Mouse (Mus musculus) granulocyte monocyte progenitor cell, adult 5-6 weeks (primary cell): ENCODE measurements at regions not wholly inside any gene's neighbourhood (a gene's known extent, or its start where the extent isn't known, plus 50 kb on each side); places are given as distances from the start of the nearest gene placed in this dataset.

Experiments used
- ATAC-seq: replicated peaks from 2 replicates; pipeline ENCODE4 v1.8.0; 2016; ENCODE audit warnings: mild to moderate bottlenecking, moderate TSS enrichment, inconsistent platforms; ENCODE audit not compliant: poor library complexity, severe bottlenecking

- ATAC-seq: no peak
These were observed 232.5 kb downstream of the Gm10260 start for GRCm38 (mm10) chr13:97527958-97528357.

GRCm38 (mm10) chr13:97524847-97525434 lies 235.5 kb downstream of the Gm10260 start:
- ATAC-seq: no peak

GRCm38 (mm10) chr13:97523523-97524412 lies 236.7 kb downstream of the Gm10260 start:
- ATAC-seq: no peak

- no peak for ATAC-seq
These were observed 239.4 kb downstream of the Gm10260 start for GRCm38 (mm10) chr13:97520988-97521547.

- ATAC-seq: no peak
These were observed 243.7 kb downstream of the Gm10260 start for GRCm38 (mm10) chr13:97516731-97517130.

GRCm38 (mm10) chr13:97514421-97515066 lies 245.9 kb downstream of the Gm10260 start:
- ATAC-seq: no peak

GRCm38 (mm10) chr13:97512521-97512920 lies 247.9 kb downstream of the Gm10260 start:
- ATAC-seq: no peak

- peak; percentile 88 for ATAC-seq
These were observed 249.8 kb downstream of the Gm10260 start for GRCm38 (mm10) chr13:97510431-97511261.

GRCm38 (mm10) chr13:97504949-97505348 lies 255.5 kb downstream of the Gm10260 start:
- no peak for ATAC-seq

GRCm38 (mm10) chr13:97503955-97504739 lies 256.3 kb downstream of the Gm10260 start:
- ATAC-seq: no peak

GRCm38 (mm10) chr13:97503391-97503790 lies 257.0 kb downstream of the Gm10260 start:
- ATAC-seq: no peak

GRCm38 (mm10) chr13:97500155-97500554 lies 259.2 kb downstream of the Enc1 start:
- no peak for ATAC-seq

- ATAC-seq: no peak
These were observed 258.1 kb downstream of the Enc1 start for GRCm38 (mm10) chr13:97498981-97499380.

GRCm38 (mm10) chr13:97497928-97498327 lies 257.0 kb downstream of the Enc1 start:
- no peak for ATAC-seq

- no peak for ATAC-seq
These were observed 253.9 kb downstream of the Enc1 start for GRCm38 (mm10) chr13:97494770-97495169.

- ATAC-seq: no peak
These were observed 252.9 kb downstream of the Enc1 start for GRCm38 (mm10) chr13:97493836-97494235.

GRCm38 (mm10) chr13:97492958-97493735 lies 252.2 kb downstream of the Enc1 start:
- ATAC-seq: no peak
